23 mouse cellular contexts compared by ENCODE assay signal in the genomic region with DNA sequence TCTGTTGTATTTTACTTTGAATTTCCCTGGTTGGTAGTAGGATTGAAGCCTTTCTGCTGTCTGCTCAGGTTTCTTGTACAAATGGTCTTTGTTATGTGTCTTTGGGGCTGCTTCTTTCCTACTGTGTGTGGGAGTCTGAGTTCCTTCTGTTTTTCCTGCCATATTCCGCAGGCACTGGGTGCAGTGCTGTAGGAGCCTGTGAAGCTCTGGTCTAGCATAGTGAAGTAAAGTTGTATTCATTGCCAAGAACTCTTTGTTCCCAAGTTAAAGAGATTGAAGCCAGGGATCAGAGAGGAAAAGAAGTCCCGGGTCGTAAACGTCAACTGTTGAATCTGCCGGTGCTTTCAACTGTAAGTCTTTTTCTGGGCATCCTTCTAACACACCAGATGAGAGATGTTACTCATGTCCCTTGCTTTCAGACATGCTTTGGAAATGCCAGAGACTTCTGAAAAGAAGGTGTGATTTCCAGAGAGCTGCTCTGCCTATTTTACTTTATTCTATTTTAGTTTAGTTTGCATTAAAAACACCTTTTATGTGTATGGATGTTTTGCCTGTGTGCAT. TPM values are rescaled to one million over a fixed set of nuclear protein-coding genes. Genes with fewer than 3 reads are reported as not detected.
"Had no signal": no experiment of that assay in that cellular context is flagged by ENCODE, and none has a peak within 500 bp of the region (broad histone marks: within the 10 kb centered on the region; RNA-seq: fewer than 3 reads in every experiment).

No protein-coding gene starts in this region.

- H3K4me2 ChIP-seq: limb, embryonic 13.5 days; liver, embryonic 12.5 days; liver, embryonic 15.5 days; lung, embryonic 15.5 days; midbrain, embryonic 13.5 days; neural tube, embryonic 13.5 days; stomach, embryonic 15.5 days had no signal

- H3K9me3 ChIP-seq: limb, embryonic 10.5 days; limb, embryonic 13.5 days; liver, embryonic 12.5 days; liver, embryonic 15.5 days; lung, embryonic 15.5 days; midbrain, embryonic 10.5 days; midbrain, embryonic 13.5 days; neural tube, embryonic 13.5 days; stomach, embryonic 15.5 days had no signal

- H3K27ac ChIP-seq: limb, embryonic 10.5 days; limb, embryonic 13.5 days; liver, embryonic 12.5 days; liver, embryonic 15.5 days; lung, embryonic 15.5 days; midbrain, embryonic 10.5 days; midbrain, embryonic 13.5 days; neural tube, embryonic 13.5 days; stomach, embryonic 15.5 days had no signal

- H3K4me3 ChIP-seq: limb, embryonic 10.5 days; limb, embryonic 13.5 days; liver, embryonic 12.5 days; liver, embryonic 15.5 days; lung, embryonic 15.5 days; megakaryocyte, embryonic 14.5 days; midbrain, embryonic 10.5 days; midbrain, embryonic 13.5 days; myocyte; neural tube, embryonic 13.5 days; stomach, embryonic 15.5 days had no signal

- H3K4me1 ChIP-seq: liver, embryonic 15.5 days; lung, embryonic 15.5 days; megakaryocyte, embryonic 14.5 days; neural tube, embryonic 13.5 days; stomach, embryonic 15.5 days had no signal

- H3K27me3 ChIP-seq: limb, embryonic 13.5 days; liver, embryonic 12.5 days; liver, embryonic 15.5 days; lung, embryonic 15.5 days; megakaryocyte, embryonic 14.5 days; midbrain, embryonic 13.5 days; neural tube, embryonic 13.5 days; stomach, embryonic 15.5 days had no signal

- H3K36me3 ChIP-seq: limb, embryonic 10.5 days; limb, embryonic 13.5 days; liver, embryonic 12.5 days; liver, embryonic 15.5 days; lung, embryonic 15.5 days; midbrain, embryonic 10.5 days; midbrain, embryonic 13.5 days; neural tube, embryonic 13.5 days; stomach, embryonic 15.5 days had no signal

- DNase-seq: kidney, adult 2 months; kidney, postnatal 10 days; kidney, postnatal 36 days; liver; lung, adult 18-20 months; lung, postnatal 10 days; lung, postnatal 36 days; right cerebral cortex, postnatal 4 days; spleen, adult 18-20 months; thymus, adult 18-20 months had no signal

- ATAC-seq: liver, embryonic 12.5 days had no signal

- H3K9ac ChIP-seq: limb, embryonic 13.5 days; liver, embryonic 12.5 days; liver, embryonic 15.5 days; lung, embryonic 15.5 days; midbrain, embryonic 13.5 days; neural tube, embryonic 13.5 days; stomach, embryonic 15.5 days had no signal

RNA-seq across cellular contexts. Expression of gene Dazl, which starts 16.2 kb away (rescaled TPM):
- total RNA-seq: monocyte, adult 5-6 weeks had no signal
- polyA plus RNA-seq: kidney, adult 2 months; kidney, embryonic 14.5 days; limb, embryonic 10.5 days; limb, embryonic 13.5 days; myocyte had no signal
